Mouse (Mus musculus): ENCODE measurements around the gene Dpf2.

DNA sequence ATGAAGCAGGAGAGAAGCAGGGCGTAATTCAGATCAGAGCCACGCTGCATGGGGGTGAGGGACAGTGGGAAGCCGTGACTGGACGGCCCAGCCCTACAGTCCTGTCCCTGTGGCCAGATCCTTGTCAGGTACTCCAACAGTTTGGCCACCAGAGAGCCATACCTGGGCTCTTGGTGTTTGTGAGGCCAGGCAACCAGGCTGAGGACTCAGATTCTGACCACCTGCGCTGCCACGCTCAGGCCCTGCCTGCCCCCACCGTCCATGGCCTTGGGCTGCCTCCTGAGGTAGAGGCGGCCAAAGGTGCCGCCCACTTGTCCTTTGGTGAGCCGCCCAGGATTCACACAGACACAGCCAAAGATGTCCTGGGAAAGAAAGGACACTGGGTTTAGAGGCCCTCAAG is 27.8 kb upstream of the Dpf2 start:
- TF ChIP-seq CTCF (IDR thresholded peaks at IDR 0.05; ENCODE audit: control insufficient read depth, insufficient read depth, insufficient read length) (no peak), MYOG (IDR thresholded peaks at IDR 0.05; ENCODE audit: control insufficient read depth, extremely low read depth, insufficient read length) (no peak), USF1 (IDR thresholded peaks at IDR 0.05; ENCODE audit: low read depth) (no peak), MAX (IDR thresholded peaks at IDR 0.05) (no peak), CEBPB (IDR thresholded peaks at IDR 0.05; ENCODE audit: low read depth) (no peak)
